Mouse (Mus musculus) intestine, embryonic 14.5 days (tissue): ENCODE results near the gene Tgfb3. TPM values are rescaled to one million over a fixed set of nuclear protein-coding genes. Genes with fewer than 3 reads are reported as not detected.

Source experiments
- polyA plus RNA-seq: library from polyadenylated mRNA; unstranded; fragments of >200 nt; fragmentation: Nextera tagmentation; extraction: Ambion mirVana; gene quantifications from 2 replicates; pipeline ENCODE4 v1.2.1, GENCODE M21; 2014

Tgfb3 gene
- polyA plus RNA-seq, 1 experiment from 2014 or later = 22.1 TPM

Other genes starting within 250 kb of the Tgfb3 start
- gene Ift43, start 3.5 kb upstream of the Tgfb3 start, polyA plus RNA-seq = 81.5 and 88.7 TPM in 2 replicates
- gene Gpatch2l, start 162.8 kb upstream of the Tgfb3 start, polyA plus RNA-seq = 14.3 and 16.7 TPM in 2 replicates